Mouse (Mus musculus): Measurements from ENCODE around the gene Rab43. TPM values are rescaled to one million over a fixed set of nuclear protein-coding genes. Genes with fewer than 3 reads are reported as not detected.
"Not testable (repeated sequence)": the region's sequence is repeated elsewhere in the genome, so short reads cannot be mapped to it uniquely, and the experiment has no call there.

The Rab43 gene
- polyA plus RNA-seq, 1 experiment from 2014 or later: 16.4 TPM

GRCm38 (mm10) chr6:87774909-87775308 is 37.1 kb downstream of the Rab43 start:
- DNase-seq (ENCODE audit: low spot score) (no peak), ATAC-seq (replicated peaks; ENCODE audit: low FRiP score, low read depth) (no peak)
- no peaks in the 10 kb centered on the region for H3K9me3 ChIP-seq (replicated peaks; ENCODE audit: low read length)
- no peak overlapping the region for H3K9ac ChIP-seq (ENCODE audit: low read depth, low read length)
- H3K36me3 ChIP-seq (ENCODE audit: insufficient read depth, low read length): no peaks in the 10 kb centered on the region
- H3K27ac ChIP-seq: no peak overlapping the region
- H3K4me2 ChIP-seq (ENCODE audit: low read length): no peak overlapping the region
- no peak for TF ChIP-seq CTCF (IDR thresholded peaks at IDR 0.05; ENCODE audit: low read depth)
- no peaks in the 10 kb centered on the region; the same call in 1 of the 2 replicates for H3K4me1 ChIP-seq (replicated peaks; ENCODE audit: insufficient read depth, low read length)
- no peaks in the 10 kb centered on the region for H3K27me3 ChIP-seq (ENCODE audit: insufficient read depth, low read length)
- WGBS: 71% methylated on average over 9 of the region's 9 CpGs
- no peak overlapping the region for H3K4me3 ChIP-seq (replicated peaks; ENCODE audit: low read depth, low read length)

GRCm38 (mm10) chr6:87774466-87774865 is 37.5 kb downstream of the Rab43 start:
- no peaks in the 10 kb centered on the region; the same call in 1 of the 2 replicates for H3K4me1 ChIP-seq (replicated peaks; ENCODE audit: insufficient read depth, low read length)
- no peak for ATAC-seq (replicated peaks; ENCODE audit: low FRiP score, low read depth)
- no peak for TF ChIP-seq CTCF (IDR thresholded peaks at IDR 0.05; ENCODE audit: low read depth)
- no peak overlapping the region for H3K4me2 ChIP-seq (ENCODE audit: low read length)
- 46% methylated on average over 1 of the region's 1 CpGs for WGBS
- no peak overlapping the region for H3K27ac ChIP-seq
- no peaks in the 10 kb centered on the region for H3K9me3 ChIP-seq (replicated peaks; ENCODE audit: low read length)
- no peak overlapping the region for H3K4me3 ChIP-seq (replicated peaks; ENCODE audit: low read depth, low read length)
- no peaks in the 10 kb centered on the region for H3K27me3 ChIP-seq (ENCODE audit: insufficient read depth, low read length)
- no peaks in the 10 kb centered on the region for H3K36me3 ChIP-seq (ENCODE audit: insufficient read depth, low read length)
- no peak overlapping the region for H3K9ac ChIP-seq (ENCODE audit: low read depth, low read length)
- no peak for DNase-seq (ENCODE audit: low spot score)

- DNase-seq (ENCODE audit: low spot score) (peak; percentile 57), ATAC-seq (replicated peaks; ENCODE audit: low FRiP score, low read depth) (no peak)
- H3K27ac ChIP-seq: no peak overlapping the region
- no peak overlapping the region for H3K4me2 ChIP-seq (ENCODE audit: low read length)
- H3K36me3 ChIP-seq (ENCODE audit: insufficient read depth, low read length): no peaks in the 10 kb centered on the region
- no peaks in the 10 kb centered on the region for H3K27me3 ChIP-seq (ENCODE audit: insufficient read depth, low read length)
- H3K9ac ChIP-seq (ENCODE audit: low read depth, low read length): no peak overlapping the region
- no peak overlapping the region for H3K4me3 ChIP-seq (replicated peaks; ENCODE audit: low read depth, low read length)
- no peaks in the 10 kb centered on the region for H3K4me1 ChIP-seq (replicated peaks; ENCODE audit: insufficient read depth, low read length)
- WGBS: 44% methylated on average over 8 of the region's 8 CpGs
- TF ChIP-seq CTCF (IDR thresholded peaks at IDR 0.05; ENCODE audit: low read depth): peak; percentile 66
- H3K9me3 ChIP-seq (replicated peaks; ENCODE audit: low read length): no peaks in the 10 kb centered on the region
Measured at GRCm38 (mm10) chr6:87770626-87771025, 41.3 kb downstream of the Rab43 start.

GRCm38 (mm10) chr6:87764296-87764695 is 47.7 kb downstream of the Rab43 start:
- ATAC-seq (replicated peaks; ENCODE audit: low FRiP score, low read depth); DNase-seq (ENCODE audit: low spot score); H3K9me3 ChIP-seq (replicated peaks; ENCODE audit: low read length); H3K9ac ChIP-seq (ENCODE audit: low read depth, low read length); H3K27ac ChIP-seq; H3K4me1 ChIP-seq (replicated peaks; ENCODE audit: insufficient read depth, low read length); H3K27me3 ChIP-seq (ENCODE audit: insufficient read depth, low read length); H3K4me3 ChIP-seq (replicated peaks; ENCODE audit: low read depth, low read length); H3K36me3 ChIP-seq (ENCODE audit: insufficient read depth, low read length); H3K4me2 ChIP-seq (ENCODE audit: low read length): not testable (repeated sequence)
- 92% methylated on average over 2 of the region's 2 CpGs for WGBS

- DNase-seq (ENCODE audit: low spot score): peak; percentile 71
Measured at GRCm38 (mm10) chr6:87763376-87764280, 48.3 kb downstream of the Rab43 start.

GRCm38 (mm10) chr6:87762161-87762560 is 49.8 kb downstream of the Rab43 start:
- Histone ChIP-seq H3K36me3 (ENCODE audit: insufficient read depth, low read length) (no peaks in the 10 kb centered on the region), H3K4me3 (replicated peaks; ENCODE audit: low read depth, low read length) (no peak overlapping the region), H3K9me3 (replicated peaks; ENCODE audit: low read length) (no peaks in the 10 kb centered on the region), H3K4me1 (replicated peaks; ENCODE audit: insufficient read depth, low read length) (no peaks in the 10 kb centered on the region), H3K4me2 (ENCODE audit: low read length) (no peak overlapping the region), H3K9ac (ENCODE audit: low read depth, low read length) (no peak overlapping the region), H3K27ac (no peak overlapping the region), H3K27me3 (ENCODE audit: insufficient read depth, low read length) (no peaks in the 10 kb centered on the region)
- DNase-seq (ENCODE audit: low spot score): no peak
- no peak for TF ChIP-seq CTCF (IDR thresholded peaks at IDR 0.05; ENCODE audit: low read depth)
- 80% methylated on average over 5 of the region's 5 CpGs for WGBS
- no peak for ATAC-seq (replicated peaks; ENCODE audit: low FRiP score, low read depth)

More at GRCm38 (mm10) chr6:87763376-87764280, 48.3 kb downstream of the Rab43 start:
- no peaks in the 10 kb centered on the region for H3K36me3 ChIP-seq (ENCODE audit: insufficient read depth, low read length)
- ATAC-seq (replicated peaks; ENCODE audit: low FRiP score, low read depth): no peak
- TF ChIP-seq CTCF (IDR thresholded peaks at IDR 0.05; ENCODE audit: low read depth): peak; percentile 77
- H3K4me1 ChIP-seq (replicated peaks; ENCODE audit: insufficient read depth, low read length): no peaks in the 10 kb centered on the region
- no peak overlapping the region for H3K4me2 ChIP-seq (ENCODE audit: low read length)
- no peak overlapping the region for H3K4me3 ChIP-seq (replicated peaks; ENCODE audit: low read depth, low read length)
- H3K9ac ChIP-seq (ENCODE audit: low read depth, low read length): no peak overlapping the region
- 60% methylated on average over 4 of the region's 4 CpGs for WGBS
- H3K9me3 ChIP-seq (replicated peaks; ENCODE audit: low read length): no peaks in the 10 kb centered on the region
- H3K27me3 ChIP-seq (ENCODE audit: insufficient read depth, low read length): no peaks in the 10 kb centered on the region
- H3K27ac ChIP-seq: 0 out of 2 replicates have a peak overlapping the region, but pooled peaks have one; percentile 21

All from kidney, postnatal 0 days (tissue).